Mouse (Mus musculus) heart, postnatal 25 days (tissue): Measurements from ENCODE around the gene Mta1. TPM values are rescaled to one million over a fixed set of nuclear protein-coding genes. Genes with fewer than 3 reads are reported as not detected.

Source experiments
- DNase-seq: peaks from one replicate; pipeline ENCODE4 v3.0.0; 2022; ENCODE audit warnings: low spot score
- intact Hi-C: fragments of 180-260 bp; cut with DNase I; formaldehyde crosslinking; loops from one replicate; pipeline ENCODE4 v1.15.1; 2025
- total RNA-seq, 2 experiments: library from RNA; stranded (reverse); gene quantifications; 2 replicates each; pipeline ENCODE4 v1.2.3; 2021

The Mta1 gene
- total RNA-seq, 2 experiments from 2014 or later = 48.4 to 49.3 TPM

- no peak for DNase-seq
- intact Hi-C loops = no loop called here
Measured at GRCm38 (mm10) chr12:113130732-113131131, 32.7 kb downstream of the Mta1 start.

DNA sequence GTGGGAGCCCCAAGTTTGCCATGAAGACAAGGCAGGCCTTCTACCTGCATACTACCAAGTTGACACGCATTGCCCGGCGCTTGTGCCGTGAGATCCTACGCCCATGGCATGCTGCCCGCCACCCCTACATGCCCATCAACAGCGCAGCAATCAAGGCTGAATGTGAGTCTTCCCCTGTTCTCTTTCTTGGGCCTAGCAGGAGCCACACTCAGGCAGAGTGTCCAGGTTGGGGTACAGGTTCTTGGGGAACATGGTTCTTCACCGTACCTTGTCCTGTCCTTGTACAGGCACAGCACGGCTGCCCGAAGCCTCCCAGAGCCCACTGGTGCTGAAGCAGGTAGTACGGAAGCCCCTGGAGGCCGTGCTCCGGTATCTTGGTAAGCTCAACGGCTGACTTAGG is 33.5 kb downstream of the Mta1 start:
- intact Hi-C loops = no loop called here

GRCm38 (mm10) chr12:113132567-113132966 is 34.5 kb downstream of the Mta1 start:
- intact Hi-C loops = no loop called here
- peak; percentile 86 for DNase-seq

More for the DNA sequence above, 33.5 kb downstream of the Mta1 start:
- DNase-seq = no peak

GRCm38 (mm10) chr12:113133260-113133659 is 35.2 kb downstream of the Mta1 start:
- peak; percentile 33 for DNase-seq
- intact Hi-C loops = no loop called here

- intact Hi-C loops = no loop called here
- DNase-seq = no peak
Measured at GRCm38 (mm10) chr12:113133861-113134403, 35.9 kb downstream of the Mta1 start.

DNA sequence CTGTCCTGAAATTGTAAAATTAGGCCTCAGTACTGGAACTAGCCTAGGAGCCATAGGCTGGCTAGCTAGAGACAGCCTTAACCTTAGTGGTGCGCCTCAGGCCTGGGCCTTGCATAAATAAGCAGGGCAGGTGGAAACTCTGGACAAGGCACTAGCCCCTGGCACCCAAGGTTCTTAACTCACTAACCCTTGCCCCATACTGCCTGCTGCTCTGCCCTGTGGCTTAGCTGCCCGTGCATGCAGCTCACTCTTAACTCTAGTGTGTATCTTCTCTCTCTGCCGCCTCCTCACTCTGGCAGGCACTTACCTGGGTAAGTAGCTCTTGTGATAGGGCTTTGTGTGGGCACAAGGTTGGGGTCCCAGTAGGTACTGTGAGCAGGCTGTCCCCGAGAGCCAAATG is 36.4 kb downstream of the Mta1 start:
- DNase-seq = no peak
- intact Hi-C loops = no loop called here

- intact Hi-C loops = no loop called here
- DNase-seq = no peak
Measured at GRCm38 (mm10) chr12:113135401-113135800, 37.3 kb downstream of the Mta1 start.

DNA sequence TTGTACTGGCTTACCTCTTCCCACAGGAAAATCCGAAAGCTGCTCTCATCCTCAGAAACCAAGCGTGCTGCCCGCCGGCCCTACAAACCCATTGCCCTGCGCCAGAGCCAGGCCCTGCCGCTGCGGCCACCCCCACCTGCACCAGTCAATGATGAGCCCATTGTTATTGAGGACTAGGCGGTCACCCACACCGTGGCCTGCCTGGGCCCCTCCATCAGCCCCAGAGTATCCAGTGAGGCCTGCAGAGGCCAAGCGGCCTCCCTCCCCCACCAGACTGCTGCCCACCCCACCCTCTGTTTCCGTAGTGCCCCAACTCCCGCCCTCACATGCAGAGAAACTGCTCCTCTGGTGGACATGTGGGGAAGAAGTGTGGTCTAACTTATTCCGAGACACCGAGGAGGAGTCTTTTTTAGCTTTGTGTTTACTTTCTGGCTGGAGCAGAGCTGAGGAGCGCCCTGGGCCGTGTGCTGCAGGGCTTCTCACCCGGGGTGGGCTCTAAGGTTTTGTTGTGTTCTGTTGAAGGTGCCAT is 38.5 kb downstream of the Mta1 start:
- DNase-seq = no peak
- intact Hi-C loops = no loop called here

GRCm38 (mm10) chr12:113137260-113138213 is 39.5 kb downstream of the Mta1 start:
- intact Hi-C loops = loop anchor here (2.0 kb wide), 1 partner anchor 17 kb away; no protein-coding TSS in a partner anchor
- no peak for DNase-seq

DNA sequence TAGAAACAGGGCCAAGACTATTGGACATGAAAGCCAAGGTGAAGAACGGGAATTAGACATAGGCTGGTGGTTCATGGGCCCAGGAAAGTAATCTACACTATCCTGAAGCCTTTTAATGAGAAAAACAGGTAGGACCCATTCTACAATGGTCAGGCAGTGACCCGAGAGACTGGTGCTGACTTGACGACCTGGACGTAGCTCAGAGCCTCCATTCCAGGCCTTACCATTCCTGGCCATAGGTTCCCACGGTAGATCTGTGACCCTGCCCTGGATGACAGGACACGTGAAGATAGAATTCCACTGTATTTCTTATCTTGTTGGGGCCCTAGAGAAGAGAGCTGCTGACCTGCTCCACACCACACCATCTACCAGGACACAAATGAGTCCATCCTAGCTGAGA is 40.2 kb downstream of the Mta1 start:
- intact Hi-C loops = loop anchor here (2.0 kb wide), 1 partner anchor 17 kb away; no protein-coding TSS in a partner anchor
- DNase-seq = no peak

GRCm38 (mm10) chr12:113138901-113139864 is 41.1 kb downstream of the Mta1 start:
- no peak for DNase-seq
- intact Hi-C loops = loop anchor here (2.0 kb wide), 1 partner anchor 18 kb away; no protein-coding TSS in a partner anchor

- intact Hi-C loops = loop anchor here (2.0 kb wide), 2 partner anchors 15 to 19 kb away; no protein-coding TSS in a partner anchor
- DNase-seq = peak; percentile 90
Measured at GRCm38 (mm10) chr12:113139908-113140615, 42.0 kb downstream of the Mta1 start, which contains the start of gene Crip2. TSS of gene Crip2 (plus strand) at chr12:113140236.

- intact Hi-C loops = loop anchor here (2.0 kb wide), 1 partner anchor 14 kb away; no protein-coding TSS in a partner anchor
- peak; percentile 57 for DNase-seq
Measured at GRCm38 (mm10) chr12:113140616-113141411, 42.7 kb downstream of the Mta1 start.

DNA sequence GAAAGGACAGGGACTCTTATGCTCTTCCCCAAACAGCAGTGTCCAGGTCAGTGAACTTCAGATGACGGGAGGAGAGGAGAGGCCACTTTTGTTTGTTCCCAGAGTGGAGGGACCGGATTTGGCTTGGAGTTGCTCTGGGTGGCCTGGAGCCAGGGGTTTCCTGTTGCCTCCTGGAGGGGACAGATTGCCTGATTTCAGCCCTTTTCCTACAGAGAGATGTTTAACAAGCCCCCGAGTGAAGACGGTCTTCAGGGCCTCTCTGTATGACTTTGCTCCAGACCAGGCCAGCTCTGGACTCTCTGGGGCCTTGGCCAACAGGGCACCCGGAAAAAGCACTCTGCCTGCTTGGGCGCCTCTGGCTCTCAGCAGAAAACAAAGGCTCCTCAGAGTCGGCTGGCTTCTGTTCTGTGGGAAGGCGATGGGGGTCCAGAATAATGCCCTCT is 43.5 kb downstream of the Mta1 start:
- intact Hi-C loops = loop anchor here (2.0 kb wide), 1 partner anchor 13 kb away; no protein-coding TSS in a partner anchor
- peak; percentile 54 for DNase-seq

GRCm38 (mm10) chr12:113142021-113142975 is 44.2 kb downstream of the Mta1 start:
- intact Hi-C loops = no loop called here
- peak; percentile 92 for DNase-seq

GRCm38 (mm10) chr12:113143164-113143563 is 45.1 kb downstream of the Mta1 start:
- intact Hi-C loops = no loop called here
- DNase-seq = peak; percentile 46
